Mouse (Mus musculus) liver, adult 2 months (tissue): ENCODE data around the gene Znrd1as.

Experiments used
- CTCF ChIP-seq: fragments of 200-500 bp; IDR thresholded peaks from 2 replicates; pipeline ENCODE4 v1.5.1; 2011; ENCODE audit warnings: low read depth, low read length, control low read depth
- POLR2A ChIP-seq: fragments of 200-500 bp; IDR thresholded peaks from 2 replicates; pipeline ENCODE4 v1.6.1; 2011; ENCODE audit warnings: low read length, control low read depth; ENCODE audit not compliant: insufficient read depth; ENCODE audit errors: extremely low read depth

DNA sequence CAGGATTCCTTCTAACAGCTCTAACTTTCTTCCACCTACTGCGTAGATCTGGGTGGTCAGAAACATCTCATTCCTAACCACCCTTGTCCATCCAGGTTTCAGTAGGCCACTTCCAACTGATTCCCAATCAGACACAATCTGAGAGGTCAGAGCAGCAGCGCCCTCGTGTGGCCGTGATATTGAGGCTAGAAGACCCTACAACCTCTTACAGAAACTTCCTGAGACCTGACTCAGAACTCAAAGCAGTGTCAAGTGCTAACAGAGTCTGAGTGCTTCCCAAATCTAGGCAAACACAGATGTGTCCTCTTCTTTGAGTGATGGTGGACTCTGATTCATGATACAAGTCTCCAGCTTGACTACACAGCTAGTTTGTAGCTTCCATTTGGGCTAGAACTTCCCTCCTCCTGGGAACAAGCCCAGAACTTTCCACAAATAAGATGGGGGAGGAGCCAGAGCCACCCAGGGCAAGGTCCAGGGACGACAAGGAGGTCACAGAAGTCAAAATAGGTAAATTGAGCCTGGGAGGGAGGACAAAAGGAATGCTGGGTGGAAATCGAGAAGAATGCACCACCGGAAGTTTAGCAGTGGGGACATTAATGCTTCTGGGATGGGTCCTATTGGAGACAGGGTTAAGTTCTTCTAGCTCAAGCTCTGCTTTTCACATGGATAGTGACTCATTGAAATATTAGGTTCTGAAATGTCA is 38.8 kb downstream of the Znrd1as start:
- peak; percentile 76 for TF ChIP-seq CTCF
- TF ChIP-seq POLR2A: no peak
